Mouse (Mus musculus): Measurements from ENCODE around the gene Ccdc148. TPM values are rescaled to one million over a fixed set of nuclear protein-coding genes. Genes with fewer than 3 reads are reported as not detected.

The Ccdc148 gene
- polyA plus RNA-seq, 1 experiment from 2014 or later = 8.0 TPM

GRCm38 (mm10) chr2:58778986-58779495, 381.4 kb downstream of the Ccdc148 start:
- Histone ChIP-seq H3K4me2 (ENCODE audit: low read length) (no peak overlapping the region), H3K9me3 (replicated peaks; ENCODE audit: control insufficient read depth, low read length, poor library complexity, severe bottlenecking) (no peaks in the 10 kb centered on the region), H3K27me3 (ENCODE audit: control insufficient read depth, insufficient read depth, low read depth, low read length) (no peaks in the 10 kb centered on the region), H3K36me3 (ENCODE audit: control insufficient read depth, insufficient read depth, low read length) (no peaks in the 10 kb centered on the region), H3K27ac (ENCODE audit: low read length) (no peak overlapping the region), H3K4me3 (ENCODE audit: low read depth, low read length) (no peak overlapping the region), H3K4me1 (ENCODE audit: control insufficient read depth, insufficient read depth, low read length) (no peaks in the 10 kb centered on the region), H3K9ac (ENCODE audit: low read depth, low read length) (no peak overlapping the region)
- ATAC-seq = no peak
- 99% methylated on average over 3 of the region's 3 CpGs for WGBS

- Histone ChIP-seq H3K36me3 (ENCODE audit: control insufficient read depth, insufficient read depth, low read length) (no peaks in the 10 kb centered on the region), H3K4me2 (ENCODE audit: low read length) (no peak overlapping the region), H3K9ac (ENCODE audit: low read depth, low read length) (no peak overlapping the region), H3K27ac (ENCODE audit: low read length) (no peak overlapping the region), H3K4me3 (ENCODE audit: low read depth, low read length) (no peak overlapping the region), H3K27me3 (ENCODE audit: control insufficient read depth, insufficient read depth, low read depth, low read length) (no peaks in the 10 kb centered on the region), H3K9me3 (replicated peaks; ENCODE audit: control insufficient read depth, low read length, poor library complexity, severe bottlenecking) (no peaks in the 10 kb centered on the region), H3K4me1 (ENCODE audit: control insufficient read depth, insufficient read depth, low read length) (no peaks in the 10 kb centered on the region)
- ATAC-seq = no peak
- WGBS = 73% methylated on average over 9 of the region's 9 CpGs
Measured at GRCm38 (mm10) chr2:58773833-58774232, 386.6 kb downstream of the Ccdc148 start.

Other genes with a start within 250 kb of the Ccdc148 start
- gene Pkp4, start 167 bp upstream of the Ccdc148 start, polyA plus RNA-seq (2015; fragmentation: Nextera tagmentation; extraction: Ambion mirVana) = 27.1 and 29.9 TPM in 2 replicates

Measured in midbrain, embryonic 16.5 days (tissue).